ENCODE assay signal across 9 mouse cellular contexts in the genomic region with DNA sequence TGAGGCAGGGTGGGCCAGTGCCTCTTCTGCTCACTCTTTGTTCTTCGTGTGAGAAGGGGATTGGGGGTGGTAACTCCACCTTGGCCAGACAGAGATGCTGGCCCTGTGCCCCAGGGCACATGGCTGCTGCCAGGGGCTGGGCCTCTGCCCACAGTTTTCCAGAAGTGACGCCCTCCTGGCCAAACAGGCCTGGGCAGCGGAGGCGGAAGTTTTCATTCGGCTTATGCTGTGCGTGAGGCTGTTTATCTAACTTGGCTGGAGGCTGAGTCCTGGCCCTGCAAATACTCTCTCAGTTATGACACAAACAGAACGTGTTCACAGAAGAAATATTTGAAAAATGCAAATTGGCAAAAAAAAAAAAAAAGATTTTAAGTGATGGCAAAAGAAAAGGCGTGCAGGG.
A peak's percentile ranks its signal among the peaks of the same experiment; 100 is the strongest.
DNase-seq lines count a peak whose midpoint lies in the region; ATAC-seq and TF ChIP-seq lines count a peak whose summit lies in the region.
"Had no signal": no experiment of that assay in that cellular context is flagged by ENCODE, and none has a peak within 500 bp of the region (broad histone marks: within the 10 kb centered on the region; RNA-seq: fewer than 3 reads in every experiment).

No protein-coding gene starts in this region.

- H3K4me1 ChIP-seq in forebrain, embryonic 15.5 days, result peaks cover 13% of the 10 kb centered on the region
- H3K4me1 ChIP-seq in forebrain, embryonic 16.5 days (replicated peaks; ENCODE audit: control insufficient read depth, insufficient read depth, low read length), result peaks cover 14% of the 10 kb centered on the region
- peaks cover 31% of the 10 kb centered on the region for H3K4me1 ChIP-seq in limb, embryonic 10.5 days
- peaks cover 14% of the 10 kb centered on the region for H3K4me1 ChIP-seq in stomach, postnatal 0 days (replicated peaks; ENCODE audit: control insufficient read depth, insufficient read depth)

- ATAC-seq in forebrain, embryonic 15.5 days (replicated peaks), result no peak
- no peak for ATAC-seq in forebrain, embryonic 16.5 days
- ATAC-seq in stomach, postnatal 0 days (ENCODE audit: low FRiP score, low TSS enrichment), result peak; percentile 63

- no peak overlapping the region for H3K4me2 ChIP-seq in forebrain, embryonic 15.5 days (replicated peaks)
- H3K4me2 ChIP-seq in forebrain, embryonic 16.5 days (ENCODE audit: low read length), result no peak overlapping the region
- H3K4me2 ChIP-seq in stomach, postnatal 0 days (replicated peaks; ENCODE audit: low read depth), result no peak overlapping the region

- no peak overlapping the region for H3K9ac ChIP-seq in forebrain, embryonic 15.5 days (replicated peaks)
- no peak overlapping the region for H3K9ac ChIP-seq in forebrain, embryonic 16.5 days (replicated peaks; ENCODE audit: low read depth, low read length)
- no peak overlapping the region for H3K9ac ChIP-seq in stomach, postnatal 0 days (ENCODE audit: low read length)

- peak; percentile 77 for TF ChIP-seq EP300 in stomach, postnatal 0 days (optimal IDR thresholded peaks at IDR 0.05)

- H3K36me3 ChIP-seq in forebrain, embryonic 15.5 days, result no peaks in the 10 kb centered on the region
- no peaks in the 10 kb centered on the region for H3K36me3 ChIP-seq in forebrain, embryonic 16.5 days (ENCODE audit: control insufficient read depth, insufficient read depth)
- no peaks in the 10 kb centered on the region for H3K36me3 ChIP-seq in limb, embryonic 10.5 days
- H3K36me3 ChIP-seq in stomach, postnatal 0 days (ENCODE audit: control insufficient read depth, insufficient read depth, low read length), result no peaks in the 10 kb centered on the region

- peak; percentile 67 for DNase-seq in 3T3-L1 (ENCODE audit: low read depth, low spot score)
- peak; percentile 75 to 81 for DNase-seq in heart, adult 9 months (ENCODE audit: low spot score in 2 of 2)
- no peak for DNase-seq in limb, embryonic 10.5 days (ENCODE audit: low spot score)
- peak; percentile 85 for DNase-seq in stomach, postnatal 0 days (ENCODE audit: low spot score)
- no peak for DNase-seq in right cerebral cortex, postnatal 36 days (ENCODE audit: low spot score in 2 of 2)
- no peak for DNase-seq in cerebellum, adult 11 months

- 53% methylated on average over 8 of the region's 8 CpGs for WGBS in forebrain, embryonic 15.5 days
- WGBS in forebrain, embryonic 16.5 days, result 39% methylated on average over 8 of the region's 8 CpGs
- WGBS in limb, embryonic 10.5 days, result 84% methylated on average over 8 of the region's 8 CpGs
- WGBS in stomach, postnatal 0 days, result 11% methylated on average over 8 of the region's 8 CpGs

- peak overlapping the region; percentile 46; the same call in 1 of the 2 replicates for H3K27ac ChIP-seq in forebrain, embryonic 15.5 days (replicated peaks)
- no peak overlapping the region for H3K27ac ChIP-seq in forebrain, embryonic 16.5 days (ENCODE audit: low read length)
- 0 out of 2 replicates have a peak overlapping the region, but pooled peaks have one; percentile 37 for H3K27ac ChIP-seq in limb, embryonic 10.5 days
- peak overlapping the region; percentile 85 for H3K27ac ChIP-seq in stomach, postnatal 0 days (replicated peaks)

- H3K4me3 ChIP-seq in forebrain, embryonic 15.5 days, result no peak overlapping the region
- no peak overlapping the region for H3K4me3 ChIP-seq in forebrain, embryonic 16.5 days (replicated peaks; ENCODE audit: low read length)
- H3K4me3 ChIP-seq in limb, embryonic 10.5 days, result no peak overlapping the region
- no peak overlapping the region for H3K4me3 ChIP-seq in stomach, postnatal 0 days (ENCODE audit: low read depth, low read length)
- H3K4me3 ChIP-seq: myocyte had no signal

- TF ChIP-seq CTCF in stomach, postnatal 0 days (IDR thresholded peaks at IDR 0.05; ENCODE audit: low read depth), result no peak

- no peaks in the 10 kb centered on the region for H3K9me3 ChIP-seq in forebrain, embryonic 15.5 days
- no peaks in the 10 kb centered on the region for H3K9me3 ChIP-seq in forebrain, embryonic 16.5 days (ENCODE audit: control insufficient read depth, low read length)
- no peaks in the 10 kb centered on the region for H3K9me3 ChIP-seq in limb, embryonic 10.5 days (replicated peaks)
- no peaks in the 10 kb centered on the region for H3K9me3 ChIP-seq in stomach, postnatal 0 days (ENCODE audit: control insufficient read depth, low read length)

- no peaks in the 10 kb centered on the region for H3K27me3 ChIP-seq in forebrain, embryonic 15.5 days
- no peaks in the 10 kb centered on the region for H3K27me3 ChIP-seq in forebrain, embryonic 16.5 days (replicated peaks; ENCODE audit: control insufficient read depth, insufficient read depth, low read length)
- H3K27me3 ChIP-seq in limb, embryonic 10.5 days (ENCODE audit: low read depth, poor library complexity, severe bottlenecking), result 0 out of 2 replicates have a peak, but pooled peaks cover 5% of the 10 kb centered on the region
- H3K27me3 ChIP-seq in stomach, postnatal 0 days (ENCODE audit: control insufficient read depth, insufficient read depth, low read length), result no peaks in the 10 kb centered on the region

Comparison
In these comparisons a context has a peak if more than half of its experiments do, and no peak if none do; other contexts are left out.
1. DNase-seq: peak in 3T3-L1 (single experiment), heart, adult 9 months (2 of 2) and stomach, postnatal 0 days (single experiment); none in limb, embryonic 10.5 days (single experiment), right cerebral cortex, postnatal 36 days (0 of 2) and cerebellum, adult 11 months (single experiment).